Mouse (Mus musculus): ENCODE measurements around the gene Zdhhc17. TPM values are rescaled to one million over a fixed set of nuclear protein-coding genes. Genes with fewer than 3 reads are reported as not detected.

Zdhhc17 gene
- polyA plus RNA-seq, 1 experiment from 2014 or later = 47.9 TPM

DNA sequence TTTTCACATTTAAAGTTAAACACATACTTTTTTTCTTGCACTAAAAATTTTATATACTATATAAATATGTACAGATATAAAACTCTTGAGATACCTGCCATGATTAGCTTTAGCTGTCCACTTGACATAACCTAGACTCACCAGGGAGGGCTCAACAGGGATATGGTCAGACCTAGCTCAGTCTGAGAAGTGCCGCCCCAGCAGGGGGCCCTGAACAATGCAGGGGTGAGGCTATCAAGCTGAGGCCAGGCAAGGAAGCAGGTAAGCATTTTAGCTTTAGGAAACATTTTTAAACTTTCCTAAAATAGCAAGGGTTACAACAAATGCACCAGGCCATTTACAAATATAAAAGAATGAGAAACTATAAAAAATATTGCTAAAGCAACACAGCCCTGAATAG is 58.8 kb downstream of the Zdhhc17 start:
- WGBS = 100% methylated on average over 1 of the region's 1 CpGs
- no peak overlapping the region for H3K4me3 ChIP-seq
- no peaks in the 10 kb centered on the region for H3K27me3 ChIP-seq
- H3K36me3 ChIP-seq = peaks cover 47% of the 10 kb centered on the region
- ATAC-seq (ENCODE audit: low FRiP score, low read depth) = no peak
- H3K4me1 ChIP-seq = no peaks in the 10 kb centered on the region
- H3K9ac ChIP-seq (replicated peaks) = no peak overlapping the region
- no peak overlapping the region for H3K27ac ChIP-seq (replicated peaks)
- no peaks in the 10 kb centered on the region for H3K9me3 ChIP-seq
- no peak overlapping the region for H3K4me2 ChIP-seq (replicated peaks)

DNA sequence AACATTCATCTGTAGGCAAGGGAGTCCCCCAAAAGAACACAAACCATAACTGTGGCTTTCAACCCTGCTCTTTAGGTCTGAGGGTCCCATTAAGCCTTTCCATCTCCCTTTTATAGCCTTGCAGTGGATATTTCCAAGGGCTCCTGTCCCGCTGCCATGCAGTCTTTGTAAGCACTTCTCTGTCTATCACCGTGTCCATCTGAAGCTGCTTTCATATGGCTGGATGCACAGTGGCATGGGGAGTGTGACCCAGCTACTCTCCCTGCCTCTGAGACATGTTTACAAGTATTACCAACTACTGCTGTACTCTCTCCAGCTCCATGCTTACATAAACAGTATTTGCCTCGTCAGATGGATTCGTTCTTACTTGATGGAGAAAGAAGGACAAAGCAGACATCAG is 62.4 kb downstream of the Zdhhc17 start:
- no peak overlapping the region for H3K4me3 ChIP-seq
- no peaks in the 10 kb centered on the region for H3K4me1 ChIP-seq
- no peak overlapping the region for H3K4me2 ChIP-seq (replicated peaks)
- H3K9ac ChIP-seq (replicated peaks) = no peak overlapping the region
- peaks cover 45% of the 10 kb centered on the region for H3K36me3 ChIP-seq
- WGBS = 91% methylated on average over 4 of the region's 4 CpGs
- no peaks in the 10 kb centered on the region for H3K9me3 ChIP-seq
- no peak overlapping the region for H3K27ac ChIP-seq (replicated peaks)
- no peak for ATAC-seq (ENCODE audit: low FRiP score, low read depth)
- H3K27me3 ChIP-seq = no peaks in the 10 kb centered on the region

DNA sequence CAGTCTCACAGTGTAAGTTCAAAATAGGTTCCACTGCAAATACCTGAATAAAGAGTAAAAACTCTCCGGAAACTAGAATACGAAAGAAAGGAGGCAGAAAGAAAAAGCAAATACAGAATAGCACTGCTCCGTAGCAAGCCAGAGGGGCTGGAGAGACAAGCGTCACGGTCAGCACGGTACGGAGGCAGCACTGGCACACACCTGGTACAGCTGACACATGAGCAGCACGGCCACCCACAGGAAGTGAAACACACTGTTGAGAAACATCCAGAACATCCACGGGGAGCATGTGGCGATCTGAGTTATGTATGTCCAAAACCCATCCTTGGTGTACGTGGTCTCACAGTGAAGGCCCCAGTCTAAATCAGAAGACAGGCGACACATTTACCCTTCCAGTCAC is 64.0 kb downstream of the Zdhhc17 start:
- WGBS = 91% methylated on average over 12 of the region's 12 CpGs
- Histone ChIP-seq H3K27ac (replicated peaks) (no peak overlapping the region), H3K27me3 (no peaks in the 10 kb centered on the region), H3K4me3 (no peak overlapping the region), H3K4me2 (replicated peaks) (no peak overlapping the region), H3K9ac (replicated peaks) (no peak overlapping the region), H3K4me1 (no peaks in the 10 kb centered on the region), H3K36me3 (peaks cover 52% of the 10 kb centered on the region), H3K9me3 (no peaks in the 10 kb centered on the region)
- no peak for ATAC-seq (ENCODE audit: low FRiP score, low read depth)

DNA sequence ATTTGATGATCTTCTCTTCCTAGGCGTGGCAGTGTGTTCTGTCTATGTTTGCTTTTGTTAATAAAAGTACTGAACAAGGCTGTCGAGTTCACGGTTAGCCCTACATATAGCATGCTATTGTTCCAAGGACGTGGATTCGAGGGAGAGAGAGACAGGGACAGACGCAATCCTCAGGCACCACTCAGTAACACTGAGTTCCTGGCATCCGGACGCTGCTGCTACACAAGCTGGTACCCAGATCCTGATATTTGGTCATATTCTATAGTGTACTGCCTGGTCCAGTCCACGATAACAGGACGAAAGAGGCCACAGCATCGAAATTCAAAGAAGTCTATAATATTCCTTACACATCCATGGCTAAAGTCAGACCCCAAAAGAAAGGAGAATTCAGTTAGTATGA is 65.8 kb downstream of the Zdhhc17 start:
- Histone ChIP-seq H3K4me2 (replicated peaks) (no peak overlapping the region), H3K27me3 (no peaks in the 10 kb centered on the region), H3K9ac (replicated peaks) (no peak overlapping the region), H3K4me3 (no peak overlapping the region), H3K27ac (replicated peaks) (no peak overlapping the region), H3K36me3 (peaks cover 52% of the 10 kb centered on the region), H3K9me3 (no peaks in the 10 kb centered on the region), H3K4me1 (no peaks in the 10 kb centered on the region)
- WGBS = 93% methylated on average over 11 of the region's 11 CpGs
- no peak for ATAC-seq (ENCODE audit: low FRiP score, low read depth)

DNA sequence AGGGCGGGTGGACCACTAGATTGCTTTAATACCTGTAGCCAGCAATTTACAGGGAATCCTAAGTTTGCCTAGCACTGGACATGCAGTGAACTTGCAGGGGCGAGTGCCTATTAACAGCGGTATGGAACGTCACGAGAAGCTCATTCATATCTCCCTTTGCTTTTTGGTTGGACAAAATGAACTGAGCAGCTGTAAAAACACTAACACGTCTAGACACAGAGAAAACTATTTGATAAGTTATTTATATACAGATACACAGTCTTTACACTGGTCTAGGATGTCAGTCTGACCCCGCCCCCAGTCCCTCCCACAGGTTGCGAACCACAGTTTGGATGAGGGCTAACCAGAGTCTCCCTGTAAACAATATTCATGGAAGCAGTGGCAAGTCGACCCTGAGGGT is 67.1 kb downstream of the Zdhhc17 start:
- no peak overlapping the region for H3K4me3 ChIP-seq
- ATAC-seq (ENCODE audit: low FRiP score, low read depth) = no peak
- H3K36me3 ChIP-seq = peaks cover 60% of the 10 kb centered on the region
- H3K4me1 ChIP-seq = no peaks in the 10 kb centered on the region
- no peaks in the 10 kb centered on the region for H3K27me3 ChIP-seq
- H3K9ac ChIP-seq (replicated peaks) = no peak overlapping the region
- no peaks in the 10 kb centered on the region for H3K9me3 ChIP-seq
- WGBS = 91% methylated on average over 9 of the region's 9 CpGs
- no peak overlapping the region for H3K27ac ChIP-seq (replicated peaks)
- H3K4me2 ChIP-seq (replicated peaks) = no peak overlapping the region

DNA sequence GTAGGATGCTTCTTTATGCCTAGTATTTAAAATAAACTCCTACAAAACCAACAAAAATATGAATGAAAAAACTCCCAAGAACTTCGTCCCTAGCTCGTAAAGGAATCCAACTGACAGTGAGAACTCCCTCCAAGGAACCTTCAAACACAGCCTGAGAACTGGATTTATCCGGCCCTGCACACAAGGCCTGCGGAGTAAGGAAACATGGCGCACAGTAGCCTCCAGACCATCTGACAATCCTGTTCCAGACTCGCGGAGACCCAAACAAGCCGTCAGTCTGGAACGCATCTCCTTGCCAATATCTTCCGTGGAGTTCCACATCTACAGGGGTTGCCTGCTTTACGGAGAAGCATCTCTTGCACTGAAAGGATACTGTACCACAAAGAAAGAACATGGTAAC is 68.0 kb downstream of the Zdhhc17 start:
- Histone ChIP-seq H3K9me3 (no peaks in the 10 kb centered on the region), H3K4me3 (no peak overlapping the region), H3K27ac (replicated peaks) (no peak overlapping the region), H3K4me2 (replicated peaks) (no peak overlapping the region), H3K4me1 (no peaks in the 10 kb centered on the region), H3K9ac (replicated peaks) (no peak overlapping the region), H3K36me3 (peaks cover 60% of the 10 kb centered on the region), H3K27me3 (no peaks in the 10 kb centered on the region)
- 94% methylated on average over 11 of the region's 11 CpGs for WGBS
- no peak for ATAC-seq (ENCODE audit: low FRiP score, low read depth)

DNA sequence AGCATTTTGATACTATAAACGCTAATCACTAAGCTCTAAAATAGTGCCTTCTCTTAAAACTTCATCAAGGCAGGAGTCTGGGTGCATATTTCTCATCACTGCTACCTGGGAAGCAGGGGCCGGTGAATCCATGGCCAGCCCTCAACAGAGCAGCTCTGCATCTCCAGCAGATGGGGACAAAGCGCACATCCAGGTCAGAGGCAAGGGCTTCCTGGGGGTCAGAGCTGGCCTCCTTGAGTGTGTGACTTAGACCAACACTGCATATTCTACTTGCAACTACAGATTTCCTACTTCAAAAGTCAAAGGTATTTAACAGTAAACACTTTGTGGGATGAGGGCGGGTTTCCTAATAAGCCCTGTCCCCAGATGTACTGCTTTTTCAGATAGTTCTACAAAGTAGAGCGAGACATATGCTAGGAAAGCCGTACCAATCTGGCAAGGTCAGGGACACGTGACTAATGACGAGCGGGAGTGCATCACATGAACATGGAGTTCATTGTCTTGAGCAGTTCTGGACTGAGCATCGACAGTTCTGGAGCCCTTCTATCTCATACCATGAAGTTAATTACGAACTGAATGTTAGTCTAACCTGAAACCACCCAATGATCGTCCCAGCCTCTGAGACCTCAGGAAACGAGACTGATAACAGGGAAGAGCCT is 69.1 kb downstream of the Zdhhc17 start:
- ATAC-seq (ENCODE audit: low FRiP score, low read depth) = no peak
- Histone ChIP-seq H3K27me3 (no peaks in the 10 kb centered on the region), H3K9ac (replicated peaks) (no peak overlapping the region), H3K27ac (replicated peaks) (no peak overlapping the region), H3K36me3 (peaks cover 58% of the 10 kb centered on the region), H3K4me2 (replicated peaks) (no peak overlapping the region), H3K9me3 (no peaks in the 10 kb centered on the region), H3K4me3 (no peak overlapping the region), H3K4me1 (no peaks in the 10 kb centered on the region)
- 89% methylated on average over 13 of the region's 13 CpGs for WGBS

DNA sequence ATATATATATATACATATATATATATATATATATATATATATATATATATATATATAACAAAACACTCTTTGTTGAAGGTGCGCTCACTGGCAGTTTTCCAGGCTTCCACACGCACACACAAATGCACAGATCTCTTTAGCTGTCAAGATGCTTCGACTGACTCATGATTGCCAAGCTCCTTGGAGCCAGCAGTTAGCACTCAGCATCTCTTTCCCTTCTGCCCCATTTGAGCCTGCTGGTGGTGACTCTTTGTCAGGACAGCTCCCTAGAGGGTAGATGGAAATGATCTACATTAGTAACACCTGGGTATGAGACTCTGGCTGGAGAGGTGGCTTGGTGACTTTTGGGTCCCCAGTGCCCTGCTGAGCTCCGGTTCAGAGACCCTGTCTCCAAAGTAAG is 70.2 kb downstream of the Zdhhc17 start:
- ATAC-seq (ENCODE audit: low FRiP score, low read depth) = no peak
- peaks cover 53% of the 10 kb centered on the region for H3K36me3 ChIP-seq
- no peaks in the 10 kb centered on the region for H3K4me1 ChIP-seq
- no peaks in the 10 kb centered on the region for H3K27me3 ChIP-seq
- 84% methylated on average over 4 of the region's 4 CpGs for WGBS
- no peaks in the 10 kb centered on the region for H3K9me3 ChIP-seq
- no peak overlapping the region for H3K4me3 ChIP-seq
- H3K4me2 ChIP-seq (replicated peaks) = no peak overlapping the region
- no peak overlapping the region for H3K9ac ChIP-seq (replicated peaks)
- no peak overlapping the region for H3K27ac ChIP-seq (replicated peaks)

DNA sequence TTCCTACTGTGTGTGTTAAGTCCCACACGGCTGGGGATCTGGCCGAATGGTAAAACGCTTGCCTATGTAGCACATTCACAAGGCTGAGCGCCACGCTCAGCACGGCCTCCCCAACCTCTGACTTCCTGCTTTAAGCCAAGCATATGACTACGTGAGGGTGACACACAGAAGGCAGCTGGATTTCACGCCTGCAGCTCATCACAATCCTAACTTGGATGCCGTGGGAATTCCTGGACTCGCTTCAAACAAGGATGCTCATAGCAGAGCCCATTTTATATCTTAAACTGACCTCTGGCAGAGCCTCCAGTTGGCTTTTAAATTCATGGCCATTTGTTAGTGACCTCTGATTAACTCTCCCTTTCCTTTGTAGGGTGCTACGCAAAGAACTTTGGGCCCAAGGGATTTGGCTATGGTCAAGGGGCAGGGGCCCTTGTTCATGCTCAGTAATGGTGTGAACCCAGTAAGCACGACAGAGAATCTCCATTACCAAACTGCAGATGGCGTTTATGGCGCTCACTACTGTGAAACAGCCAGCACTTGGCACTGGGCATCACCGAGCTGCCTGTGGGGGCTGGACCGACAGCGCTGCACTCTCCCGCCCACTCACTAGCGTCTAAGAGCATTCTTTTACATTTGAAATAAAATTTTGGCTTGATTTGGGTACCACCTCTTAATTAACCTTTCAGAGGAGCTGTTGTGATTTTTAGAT is 70.9 kb downstream of the Zdhhc17 start:
- Histone ChIP-seq H3K4me3 (no peak overlapping the region), H3K4me1 (no peaks in the 10 kb centered on the region), H3K36me3 (peaks cover 50% of the 10 kb centered on the region), H3K27me3 (no peaks in the 10 kb centered on the region), H3K9ac (replicated peaks) (no peak overlapping the region), H3K9me3 (no peaks in the 10 kb centered on the region), H3K27ac (replicated peaks) (no peak overlapping the region), H3K4me2 (replicated peaks) (no peak overlapping the region)
- WGBS = 88% methylated on average over 19 of the region's 19 CpGs
- ATAC-seq (ENCODE audit: low FRiP score, low read depth) = no peak

DNA sequence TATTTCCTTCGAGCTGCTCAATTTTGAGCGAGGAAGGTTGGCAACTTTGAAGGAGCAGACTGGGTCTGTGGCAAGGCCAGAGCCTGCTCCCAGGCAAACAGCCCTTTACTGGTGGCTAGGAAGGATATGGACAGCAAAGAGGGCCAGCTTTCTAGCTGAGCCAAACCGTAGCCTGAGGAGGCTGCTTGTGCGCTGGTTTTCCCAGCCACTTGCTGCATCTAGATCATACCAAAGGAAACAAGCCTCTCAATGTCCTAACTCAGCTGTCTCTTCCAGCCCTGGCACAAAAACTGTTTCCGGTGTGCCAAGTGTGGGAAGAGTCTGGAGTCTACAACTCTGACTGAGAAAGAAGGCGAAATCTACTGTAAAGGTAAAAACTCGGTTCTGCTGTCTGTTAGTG is 71.6 kb downstream of the Zdhhc17 start:
- H3K27me3 ChIP-seq = no peaks in the 10 kb centered on the region
- no peaks in the 10 kb centered on the region for H3K9me3 ChIP-seq
- WGBS = 95% methylated on average over 7 of the region's 7 CpGs
- no peak overlapping the region for H3K27ac ChIP-seq (replicated peaks)
- no peak overlapping the region for H3K4me2 ChIP-seq (replicated peaks)
- ATAC-seq (ENCODE audit: low FRiP score, low read depth) = no peak
- no peak overlapping the region for H3K4me3 ChIP-seq
- no peaks in the 10 kb centered on the region for H3K4me1 ChIP-seq
- peaks cover 50% of the 10 kb centered on the region for H3K36me3 ChIP-seq
- H3K9ac ChIP-seq (replicated peaks) = no peak overlapping the region

DNA sequence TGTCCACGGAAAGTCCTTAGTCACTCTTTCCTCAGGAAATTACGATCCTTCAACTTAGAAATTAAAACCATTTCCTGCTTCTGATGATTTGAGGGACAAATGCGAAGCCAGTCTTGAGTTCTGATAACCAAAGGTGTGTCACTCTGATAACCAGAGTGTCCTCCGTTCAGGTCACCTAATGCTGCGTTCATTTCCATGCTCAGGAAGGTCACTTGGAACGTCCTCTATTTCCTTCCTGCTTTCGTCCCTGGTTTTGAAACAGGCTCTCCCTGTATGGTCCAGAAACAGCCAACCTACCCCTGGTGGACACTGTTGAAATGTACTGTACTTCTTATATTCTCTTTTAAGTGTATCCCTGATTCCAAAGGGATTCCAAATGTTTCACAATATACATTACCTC is 74.3 kb downstream of the Zdhhc17 start:
- Histone ChIP-seq H3K9ac (replicated peaks) (no peak overlapping the region), H3K4me3 (no peak overlapping the region), H3K9me3 (no peaks in the 10 kb centered on the region), H3K36me3 (peaks cover 32% of the 10 kb centered on the region), H3K27ac (replicated peaks) (no peak overlapping the region), H3K4me1 (peaks cover 19% of the 10 kb centered on the region), H3K4me2 (replicated peaks) (no peak overlapping the region), H3K27me3 (no peaks in the 10 kb centered on the region)
- ATAC-seq (ENCODE audit: low FRiP score, low read depth) = no peak
- 90% methylated on average over 7 of the region's 7 CpGs for WGBS

DNA sequence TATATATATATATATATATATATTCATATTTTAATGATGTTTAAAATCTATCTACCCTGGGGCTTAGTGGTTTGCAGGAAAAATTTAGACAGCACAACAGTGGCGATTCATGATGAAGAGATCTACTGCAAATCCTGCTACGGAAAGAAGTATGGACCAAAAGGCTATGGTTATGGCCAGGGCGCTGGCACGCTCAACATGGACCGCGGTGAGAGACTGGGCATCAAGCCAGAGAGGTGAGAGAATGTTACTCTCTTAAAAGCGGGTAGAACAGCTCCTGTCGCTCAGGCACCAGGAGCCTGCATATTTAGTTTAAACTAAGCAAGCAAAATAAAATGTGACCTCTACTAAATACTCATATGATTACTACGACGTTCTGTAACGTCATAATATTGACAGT is 74.9 kb downstream of the Zdhhc17 start:
- no peak for ATAC-seq (ENCODE audit: low FRiP score, low read depth)

DNA sequence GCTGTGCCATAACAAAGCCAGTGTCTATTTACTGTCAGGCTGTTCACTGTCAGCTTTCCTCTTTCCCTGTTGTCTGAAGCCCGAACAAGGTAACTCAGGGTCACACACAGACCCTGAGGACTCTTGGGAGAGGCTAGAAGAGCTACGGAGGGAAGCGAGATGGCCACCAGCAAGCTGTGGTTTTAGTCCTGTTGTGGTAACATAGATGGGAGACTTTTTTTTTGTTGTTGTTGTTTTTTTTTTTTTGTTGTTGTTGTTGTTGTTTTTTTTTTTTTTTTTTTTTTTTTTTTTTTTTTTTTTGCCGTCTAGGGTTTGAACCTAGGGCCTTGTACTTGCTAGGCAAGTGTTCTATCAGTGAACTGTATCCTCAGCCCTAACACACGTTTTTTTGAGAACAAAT is 76.4 kb downstream of the Zdhhc17 start:
- Histone ChIP-seq H3K4me1 (peaks cover 35% of the 10 kb centered on the region), H3K4me3 (no peak overlapping the region), H3K9me3 (no peaks in the 10 kb centered on the region), H3K27me3 (no peaks in the 10 kb centered on the region), H3K4me2 (replicated peaks) (no peak overlapping the region), H3K36me3 (peaks cover 20% of the 10 kb centered on the region), H3K9ac (replicated peaks) (no peak overlapping the region), H3K27ac (replicated peaks) (no peak overlapping the region)
- no peak for ATAC-seq (ENCODE audit: low FRiP score, low read depth)
- WGBS = 70% methylated on average over 5 of the region's 5 CpGs

More for the DNA sequence above, 74.9 kb downstream of the Zdhhc17 start:
- 93% methylated on average over 11 of the region's 11 CpGs for WGBS
- no peak overlapping the region for H3K4me2 ChIP-seq (replicated peaks)
- peaks cover 31% of the 10 kb centered on the region for H3K36me3 ChIP-seq
- no peaks in the 10 kb centered on the region for H3K9me3 ChIP-seq
- H3K9ac ChIP-seq (replicated peaks) = no peak overlapping the region
- no peak overlapping the region for H3K27ac ChIP-seq (replicated peaks)
- peaks cover 25% of the 10 kb centered on the region for H3K4me1 ChIP-seq
- no peak overlapping the region for H3K4me3 ChIP-seq
- H3K27me3 ChIP-seq = no peaks in the 10 kb centered on the region

All from midbrain, embryonic 12.5 days (tissue).